Mouse (Mus musculus) kidney, postnatal 25 days (tissue): Measurements from ENCODE around the gene Naaa.

Source experiments
- DNase-seq, 2 experiments: peaks; one replicate each; pipeline ENCODE4 v3.0.0; 2021; ENCODE audit warnings: mixed read lengths in 2 of 2

Gene Naaa

DNA sequence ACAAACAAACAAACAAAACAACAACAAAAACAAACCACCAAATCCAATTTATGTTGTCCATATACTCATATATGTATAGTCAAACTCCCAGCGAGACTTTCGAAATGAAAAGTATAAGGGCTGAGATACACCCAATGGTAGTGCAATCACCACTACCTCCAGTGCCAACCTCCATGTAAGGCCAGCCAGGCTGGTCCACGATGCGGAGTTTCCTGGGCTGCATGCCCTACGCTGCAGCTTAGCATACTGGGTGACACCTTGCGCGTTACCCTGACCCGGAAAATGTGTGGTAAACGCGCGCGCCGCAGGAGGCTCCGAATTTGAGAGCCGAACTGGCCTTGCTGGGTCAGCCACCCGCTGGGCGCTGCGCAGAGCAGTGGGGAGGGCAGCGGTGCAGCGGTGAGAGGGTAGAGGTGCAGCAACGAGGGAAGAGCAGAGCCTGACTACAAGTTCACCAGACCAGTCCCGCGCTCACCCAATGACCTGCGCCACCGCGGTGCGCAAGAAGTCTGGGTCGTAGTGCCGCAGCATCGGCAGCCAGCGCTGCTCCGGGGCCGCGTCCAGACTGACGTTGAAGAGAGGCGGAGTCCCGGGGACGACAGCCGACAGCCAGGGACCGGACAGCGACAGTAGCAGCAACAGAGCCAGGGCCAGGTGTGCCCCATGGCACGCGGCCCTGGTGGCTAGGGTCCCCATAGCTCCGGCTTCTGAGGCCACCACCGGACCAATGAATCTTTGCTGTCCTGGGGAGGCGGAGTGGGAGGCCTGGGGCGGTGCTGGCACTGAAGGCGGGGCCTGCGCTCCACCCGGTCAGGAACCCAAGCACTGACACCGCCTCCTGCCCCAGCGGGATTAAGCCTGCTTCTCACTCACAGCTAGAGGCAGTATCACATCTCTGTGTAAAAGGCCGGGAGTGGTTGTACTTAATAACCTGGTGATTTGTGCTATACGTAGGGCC, at the start of gene Naaa:
Gene Naaa, minus strand, starts transcription at position 734 of the 958 bp plus-strand sequence.
- DNase-seq = peak; percentile 89 to 95

GRCm38 (mm10) chr5:92327367-92327766, 49.4 kb upstream of the Naaa start:
- no peak for DNase-seq

DNA sequence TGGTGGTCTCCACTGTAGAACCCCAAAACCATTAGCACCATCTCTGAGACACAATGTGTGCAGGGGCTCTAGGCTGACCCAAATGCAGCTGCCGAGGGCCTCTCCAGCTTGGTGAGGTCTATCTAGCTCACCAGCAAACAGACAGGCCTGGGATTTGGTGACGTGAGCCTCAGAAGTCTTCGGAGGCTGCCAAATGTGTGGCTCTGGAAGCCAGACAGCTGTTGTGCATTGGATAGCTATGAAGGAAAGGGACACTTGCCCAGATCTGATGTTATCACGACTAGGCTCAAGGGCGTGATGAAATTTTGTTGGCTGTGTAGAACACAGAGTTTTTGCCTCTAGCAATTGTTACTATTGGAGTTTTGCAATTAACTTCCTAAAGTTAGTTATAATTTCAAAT, 45.3 kb upstream of the Naaa start:
- DNase-seq = peak; percentile 35 to 66

- DNase-seq = no peak
These were observed 44.6 kb upstream of the Naaa start for GRCm38 (mm10) chr5:92322612-92323011.

DNA sequence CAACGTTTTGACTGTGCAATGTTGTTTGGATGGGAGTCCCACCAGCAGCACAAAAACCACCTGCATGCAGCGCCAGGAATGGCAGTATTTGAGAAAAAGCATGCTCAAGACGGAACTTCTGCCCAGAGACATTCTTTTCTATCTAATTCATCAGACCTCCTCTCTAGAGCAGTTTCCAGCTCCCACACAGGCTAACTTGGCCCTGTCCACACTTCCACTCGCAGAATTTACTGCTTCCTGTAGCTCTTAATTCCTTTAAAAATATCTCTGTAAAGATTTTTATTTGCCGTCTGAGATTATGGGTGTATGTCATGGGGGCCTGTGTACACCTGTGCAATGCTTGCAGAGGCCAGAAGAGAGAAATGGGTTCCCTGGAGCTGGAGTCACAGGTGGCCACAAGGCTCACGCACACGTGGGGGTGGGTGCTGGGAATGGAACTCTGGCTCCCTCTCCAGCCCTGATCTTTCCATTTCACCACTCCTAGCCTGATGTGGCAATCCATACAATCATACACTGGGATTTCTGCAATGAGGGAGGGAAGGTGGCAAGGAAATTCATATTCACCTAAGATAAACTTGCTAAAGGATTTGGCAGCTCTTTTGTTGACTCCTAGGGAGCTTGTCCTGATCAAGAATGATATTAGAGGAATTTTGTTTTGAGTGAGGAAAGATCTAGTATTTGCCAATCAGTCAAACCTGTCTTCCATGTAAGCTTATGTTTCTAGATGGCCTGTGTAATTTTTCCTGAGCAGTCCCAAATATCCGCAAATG, 43.8 kb upstream of the Naaa start:
- no peak for DNase-seq

DNA sequence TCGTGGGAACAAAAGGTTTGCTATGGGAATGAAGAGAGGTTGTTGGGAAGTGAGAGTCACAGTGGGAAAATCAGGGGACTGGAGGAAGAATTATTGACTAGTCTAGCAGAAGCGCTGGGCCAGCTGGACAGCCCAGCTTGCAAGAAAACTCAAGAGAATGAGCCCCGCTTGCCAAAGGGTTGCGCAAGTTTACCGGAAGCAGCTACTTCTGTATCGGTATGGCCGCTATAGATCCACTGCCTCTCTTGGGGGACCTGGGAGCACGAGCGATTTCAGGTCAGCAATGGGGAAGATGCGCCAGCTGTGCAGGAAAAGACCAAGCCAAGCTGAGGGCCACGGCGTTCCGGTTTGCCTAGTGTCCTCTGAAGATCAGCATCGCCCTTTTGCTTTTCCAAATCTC, 40.6 kb upstream of the Naaa start:
- no peak for DNase-seq

DNA sequence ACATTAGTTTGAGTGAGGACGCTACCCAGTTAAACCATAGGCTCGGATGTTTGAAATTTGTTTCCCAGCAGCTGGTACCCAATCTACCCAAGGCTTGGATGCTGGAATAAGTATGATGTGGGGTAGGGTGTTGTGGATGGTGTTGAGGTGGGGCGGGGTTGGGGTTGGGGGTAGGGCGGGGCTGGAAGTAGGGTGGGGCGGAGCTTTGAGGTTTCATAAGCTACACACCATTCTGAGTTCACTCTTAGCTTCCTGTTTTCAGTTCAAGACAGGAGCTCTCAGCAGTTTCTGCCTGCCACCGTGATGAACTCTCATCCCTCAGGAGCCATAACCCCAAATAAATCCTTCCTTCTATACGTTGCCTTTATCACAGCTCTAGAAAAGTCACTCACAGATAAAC, 40.1 kb upstream of the Naaa start:
- no peak for DNase-seq

DNA sequence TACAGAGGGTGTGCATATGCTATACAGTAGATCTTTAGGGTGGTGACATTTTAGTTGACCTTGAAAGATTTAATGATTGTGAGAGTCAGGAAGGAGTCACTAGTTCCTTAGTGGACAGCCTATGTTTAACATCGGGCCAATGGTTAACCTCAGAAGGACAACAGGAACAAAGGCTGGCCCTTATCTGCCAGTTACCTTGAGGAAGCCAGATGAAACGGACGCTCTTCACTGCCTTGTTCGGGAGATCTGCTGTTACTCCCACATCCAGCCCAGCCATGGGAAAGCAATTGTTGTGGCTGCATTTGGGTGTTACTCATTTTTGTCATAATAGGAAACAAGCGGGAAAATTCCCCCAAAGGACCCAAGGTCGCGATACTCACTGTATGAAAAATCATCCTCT, 35.8 kb upstream of the Naaa start:
- no peak for DNase-seq

DNA sequence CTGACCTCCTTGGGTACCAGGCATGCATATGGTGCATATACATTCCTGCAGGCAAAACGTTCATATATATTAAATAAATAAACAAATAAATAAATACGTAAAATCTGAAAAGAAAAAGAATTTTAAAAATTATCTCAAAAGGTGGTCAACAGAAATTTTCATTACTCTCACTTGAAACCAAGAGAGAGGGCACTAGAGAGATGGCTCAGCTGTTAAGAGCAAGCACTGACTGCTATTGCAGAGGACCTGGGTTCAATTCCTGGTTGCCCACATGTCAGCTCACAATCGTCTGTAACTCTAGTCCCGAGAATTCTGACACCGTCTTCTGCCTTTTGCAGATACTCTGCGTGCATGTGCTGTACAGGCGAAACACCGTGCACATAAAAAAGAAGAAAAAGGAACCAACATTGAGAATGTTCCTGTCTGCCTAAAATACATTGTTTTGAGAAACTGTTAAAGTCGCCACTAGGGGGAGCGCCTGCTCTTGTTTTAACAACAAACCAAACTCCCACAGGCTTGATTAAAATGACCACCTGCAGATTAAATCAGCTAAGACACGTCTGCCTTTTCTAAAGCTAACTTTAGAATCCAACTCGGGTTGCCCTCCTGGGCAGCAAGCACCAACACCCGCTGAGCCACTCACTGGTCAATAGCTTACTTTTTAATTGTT, 34.2 kb upstream of the Naaa start:
- peak; percentile 88 to 99 for DNase-seq

GRCm38 (mm10) chr5:92309681-92310511, 31.9 kb upstream of the Naaa start, which contains the start of gene Sdad1:
Sdad1 (minus strand) TSS chr5:92310479.
- peak; percentile 94 to 97 for DNase-seq

- DNase-seq = no peak
These were observed 26.3 kb upstream of the Naaa start for GRCm38 (mm10) chr5:92304291-92304690.

DNA sequence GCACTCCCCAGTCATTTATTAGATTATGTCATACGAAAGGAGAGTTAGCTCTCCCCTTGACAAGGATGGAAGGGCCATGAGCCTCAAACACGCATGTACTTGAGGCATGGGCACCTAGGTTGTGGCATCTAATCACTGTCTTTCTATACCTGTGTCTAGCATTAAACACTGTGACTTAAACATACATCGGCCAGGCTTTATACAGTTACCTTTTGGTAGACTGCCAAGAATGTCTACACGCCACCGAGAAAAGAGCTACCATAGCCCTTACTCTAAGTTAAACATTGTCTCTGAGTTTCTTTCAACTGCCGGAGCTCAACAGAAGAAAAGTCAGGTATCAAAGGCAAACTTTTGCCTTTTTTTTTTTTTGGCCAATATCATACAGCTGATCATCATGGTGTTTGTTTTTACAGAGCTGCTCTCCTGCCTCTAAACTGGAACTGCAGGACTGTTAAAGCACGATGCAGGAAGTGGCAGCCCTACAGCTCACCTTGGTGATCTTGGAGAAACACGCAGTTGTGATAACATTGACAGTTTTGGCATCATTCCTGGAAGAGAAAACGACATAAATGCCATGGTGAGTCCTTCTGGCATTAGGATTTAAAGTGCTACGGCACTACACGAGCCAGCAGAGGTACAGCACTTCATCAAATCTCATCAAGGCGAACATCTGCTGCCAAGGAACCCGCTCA, 24.3 kb upstream of the Naaa start:
- no peak for DNase-seq

- DNase-seq = no peak
These were observed 16.6 kb upstream of the Naaa start for GRCm38 (mm10) chr5:92294525-92294924.

DNA sequence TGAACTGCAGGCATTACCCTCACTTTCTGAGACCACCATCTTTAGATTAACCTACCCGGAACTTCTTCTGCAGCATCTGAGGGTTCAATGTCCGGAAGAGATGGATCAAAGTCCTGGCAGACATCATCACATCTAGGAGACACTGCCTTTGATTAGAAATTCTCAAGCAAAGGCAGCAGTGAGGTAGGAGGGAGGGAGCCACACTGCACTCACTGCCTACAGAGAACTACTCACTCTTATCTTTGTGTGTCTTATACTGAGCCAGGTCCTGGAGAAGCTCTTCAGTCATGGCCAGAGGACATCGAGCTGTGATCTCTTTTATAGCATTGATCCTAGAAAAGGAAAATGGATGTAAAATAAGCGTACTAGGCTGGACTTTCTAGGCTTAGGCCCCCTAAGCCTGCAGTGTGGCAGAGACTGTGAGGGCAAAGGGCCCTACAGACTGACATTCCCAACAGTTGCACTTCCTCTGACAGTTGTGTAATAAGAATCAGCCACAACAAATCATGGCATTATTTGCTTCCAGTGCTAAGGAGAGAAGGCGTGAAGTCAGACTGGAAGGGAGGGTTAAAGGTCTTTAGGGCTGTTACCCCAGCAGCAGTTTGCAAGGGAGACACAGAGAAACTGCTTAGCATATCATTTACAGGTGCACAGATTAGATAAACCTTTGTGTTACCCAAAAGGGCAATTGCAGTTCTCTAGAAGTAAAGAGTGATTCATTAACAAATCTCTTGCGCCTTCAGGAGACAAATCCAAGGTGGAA, 13.9 kb upstream of the Naaa start:
- DNase-seq = no peak

- DNase-seq = no peak
These were observed 9.9 kb upstream of the Naaa start for GRCm38 (mm10) chr5:92287840-92288239.

DNA sequence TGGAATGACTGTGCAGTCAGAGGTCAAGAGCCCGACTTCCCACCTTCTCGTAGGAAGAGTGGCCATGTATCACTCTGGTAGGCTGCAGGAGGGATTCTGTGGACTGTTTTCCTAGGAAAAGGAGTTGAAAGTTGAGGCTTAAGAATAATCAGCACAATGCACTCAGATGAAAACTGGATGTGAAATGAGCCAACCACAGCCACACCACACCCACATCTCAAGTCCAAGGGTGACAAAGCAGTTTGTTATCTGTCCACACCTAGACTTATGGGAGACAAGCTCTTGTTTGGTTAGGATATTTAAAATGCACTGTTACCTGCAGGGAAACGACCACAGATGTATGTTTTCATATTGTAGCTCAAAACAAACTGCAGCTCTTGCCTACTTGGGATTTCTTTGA, 5.1 kb upstream of the Naaa start:
- no peak for DNase-seq

DNA sequence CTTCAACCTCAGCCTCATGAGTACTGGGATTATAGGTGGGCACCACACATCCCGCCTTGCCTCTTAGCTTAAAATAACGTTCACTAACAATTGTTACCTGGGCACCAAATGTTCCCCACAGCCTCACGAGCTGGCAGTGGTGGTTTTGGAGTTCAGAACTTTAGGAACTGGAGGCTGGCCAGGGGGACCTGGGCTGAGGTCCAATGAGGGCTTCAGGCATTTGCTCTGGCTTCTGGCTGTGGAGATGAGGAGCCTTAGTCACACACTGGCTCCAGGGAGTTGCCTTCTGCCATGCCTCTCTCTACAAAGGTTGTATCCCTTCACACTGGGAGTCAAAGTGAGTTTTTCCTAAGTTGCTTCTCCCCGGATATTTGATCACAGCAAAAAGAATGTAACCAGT, 4.6 kb upstream of the Naaa start:
- DNase-seq = no peak

- DNase-seq = no peak
These were observed 1.1 kb upstream of the Naaa start for GRCm38 (mm10) chr5:92278942-92279537.

DNA sequence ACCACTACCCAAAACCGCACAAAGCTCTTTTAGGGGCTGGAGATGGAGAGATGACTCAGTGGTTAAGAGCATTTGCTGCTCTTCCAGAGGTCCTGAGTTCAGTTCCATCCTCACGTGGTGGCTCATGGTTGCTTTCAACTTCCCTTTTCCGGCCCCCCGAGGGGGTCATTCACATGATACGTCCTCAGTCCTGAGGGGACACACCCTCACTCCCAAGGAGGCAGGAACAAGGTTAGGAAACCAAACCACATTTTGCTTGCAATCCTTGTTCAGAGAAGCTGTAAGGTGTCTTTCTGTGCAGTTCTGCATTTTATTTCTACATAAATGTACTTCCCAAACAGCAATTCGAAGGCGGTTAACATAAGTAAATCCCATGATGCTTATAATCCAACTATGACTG, 7.5 kb downstream of the Naaa start:
- DNase-seq = peak in 1 of 2 experiments; percentile 10

- DNase-seq = no peak
These were observed 14.1 kb downstream of the Naaa start for GRCm38 (mm10) chr5:92263761-92264359.
